In the genomic region with DNA sequence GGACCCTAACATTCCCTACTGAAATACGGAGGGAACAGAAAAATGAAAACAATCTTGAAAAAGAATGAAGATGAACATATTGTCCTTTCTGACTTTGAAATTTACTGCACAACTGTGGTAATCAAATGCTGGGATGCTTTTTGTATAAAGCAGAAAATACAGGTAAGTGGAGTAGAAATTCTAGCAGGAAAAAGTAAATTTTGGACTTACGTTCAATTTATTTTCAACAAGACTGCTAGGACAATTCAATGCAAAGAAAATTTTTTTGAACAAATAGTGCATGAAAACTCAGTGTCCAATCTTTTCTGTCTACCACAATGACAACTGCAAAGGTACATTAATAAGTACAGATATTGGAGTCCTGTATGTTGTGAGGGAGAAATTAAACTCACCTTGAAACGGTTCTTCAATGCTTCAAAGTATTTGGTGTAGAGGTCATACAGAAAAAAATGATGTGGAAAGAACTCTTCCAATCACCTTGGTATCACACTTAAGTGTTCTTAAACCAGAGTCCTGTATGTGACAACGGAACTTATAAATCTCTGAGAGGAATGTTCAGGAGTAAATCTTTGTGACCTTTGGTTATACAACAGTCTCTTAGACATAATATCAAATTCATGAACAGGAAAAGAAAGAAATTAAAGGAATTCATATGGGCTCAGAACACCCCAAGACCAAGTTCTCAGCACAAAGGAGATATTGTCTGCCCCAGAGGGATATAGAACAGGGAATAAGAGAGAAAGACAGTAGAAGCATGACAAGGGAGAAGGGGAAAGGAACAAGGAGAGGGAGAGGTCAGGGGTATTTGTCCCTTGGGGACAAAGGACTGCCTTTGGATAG, we compare ENCODE assay signal across 17 mouse cellular contexts. TPM values are rescaled to one million over a fixed set of nuclear protein-coding genes. Genes with fewer than 3 reads are reported as not detected.
"Had no signal": no experiment of that assay in that cellular context is flagged by ENCODE, and none has a peak within 500 bp of the region (broad histone marks: within the 10 kb centered on the region; RNA-seq: fewer than 3 reads in every experiment).

No protein-coding gene starts in this region.

- DNase-seq: right cerebral cortex, adult 18-20 months; right cerebral cortex, postnatal 14 days; right cerebral cortex, postnatal 25 days; right cerebral cortex, postnatal 4 days; spleen, adult 18-20 months; thymus, adult 18-20 months; thymus, adult 2 months; thymus, postnatal 14 days; thymus, postnatal 25 days; thymus, postnatal 36 days; thymus, postnatal 4 days had no signal

- H3K9ac ChIP-seq: neural tube, embryonic 12.5 days; neural tube, embryonic 13.5 days; neural tube, embryonic 15.5 days; stomach, embryonic 15.5 days had no signal

- H3K9me3 ChIP-seq: neural tube, embryonic 12.5 days; neural tube, embryonic 13.5 days; neural tube, embryonic 15.5 days; stomach, embryonic 15.5 days had no signal

- H3K27me3 ChIP-seq: neural tube, embryonic 12.5 days; neural tube, embryonic 13.5 days; neural tube, embryonic 15.5 days; stomach, embryonic 15.5 days had no signal

- H3K27ac ChIP-seq: neural tube, embryonic 12.5 days; neural tube, embryonic 13.5 days; neural tube, embryonic 15.5 days; stomach, embryonic 15.5 days; stomach, postnatal 0 days had no signal

- H3K4me1 ChIP-seq: neural tube, embryonic 12.5 days; neural tube, embryonic 13.5 days; neural tube, embryonic 15.5 days; stomach, embryonic 15.5 days had no signal

- H3K4me3 ChIP-seq: neural tube, embryonic 12.5 days; neural tube, embryonic 13.5 days; neural tube, embryonic 15.5 days; stomach, embryonic 15.5 days had no signal

- H3K36me3 ChIP-seq: neural tube, embryonic 12.5 days; neural tube, embryonic 13.5 days; neural tube, embryonic 15.5 days; stomach, embryonic 15.5 days had no signal

- H3K4me2 ChIP-seq: neural tube, embryonic 12.5 days; neural tube, embryonic 13.5 days; neural tube, embryonic 15.5 days; stomach, embryonic 15.5 days had no signal

RNA-seq across cellular contexts. Expression of a gene that starts 26.6 kb away (rescaled TPM):
- polyA plus RNA-seq: spleen, adult 2 months; thymus, adult 2 months had no signal
